Mouse (Mus musculus): ENCODE data around the gene Gipc3. TPM values are rescaled to one million over a fixed set of nuclear protein-coding genes. Genes with fewer than 3 reads are reported as not detected.

The Gipc3 gene
- polyA plus RNA-seq, 1 experiment from 2014 or later, result not detected

DNA sequence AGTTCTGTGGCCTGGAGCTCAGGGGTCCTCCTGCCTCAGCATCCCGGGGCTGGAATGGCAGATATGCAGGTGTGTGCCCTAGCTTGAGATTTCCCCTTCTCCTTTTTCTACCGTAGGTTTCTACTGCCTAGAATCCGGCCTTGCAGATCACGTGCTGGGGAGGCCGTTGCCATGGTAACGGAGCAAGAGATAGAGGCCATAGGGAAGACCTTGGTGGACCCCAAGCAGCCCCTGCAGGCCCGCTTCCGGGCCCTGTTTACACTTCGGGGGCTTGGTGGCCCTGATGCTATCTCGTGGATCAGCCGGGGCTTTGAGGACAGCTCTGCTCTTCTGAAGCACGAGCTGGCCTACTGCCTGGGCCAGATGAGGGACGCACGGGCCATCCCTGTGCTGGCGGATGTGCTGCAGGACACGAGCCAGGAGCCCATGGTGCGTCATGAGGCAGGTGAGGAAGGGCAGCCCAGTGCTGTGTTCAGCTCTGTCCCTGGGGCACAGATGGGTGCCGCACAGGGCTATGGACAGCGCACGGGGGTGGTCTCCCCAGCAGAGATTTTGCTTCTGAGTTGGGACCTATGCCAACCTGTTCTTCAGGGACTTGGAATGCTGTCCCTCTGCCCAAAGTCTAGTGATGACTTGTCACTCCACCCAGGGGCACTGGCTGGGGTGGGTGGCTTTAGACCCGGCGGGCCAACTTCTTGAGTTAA is 42.7 kb upstream of the Gipc3 start:
- Histone ChIP-seq H3K4me1 (ENCODE audit: control insufficient read depth, insufficient read depth, low read length) (peaks cover 17% of the 10 kb centered on the region), H3K4me3 (ENCODE audit: low read depth, low read length) (peak overlapping the region; percentile 96; the same call in 1 of the 2 replicates), H3K4me2 (replicated peaks; ENCODE audit: low read depth, low read length) (0 out of 2 replicates have a peak overlapping the region, but pooled peaks have one; percentile 80), H3K36me3 (ENCODE audit: control insufficient read depth, insufficient read depth, low read length) (peaks cover 25% of the 10 kb centered on the region), H3K9me3 (ENCODE audit: control insufficient read depth, low read depth, low read length) (no peaks in the 10 kb centered on the region), H3K27ac (ENCODE audit: low read length) (no peak overlapping the region), H3K9ac (replicated peaks; ENCODE audit: low read depth, low read length) (no peak overlapping the region), H3K27me3 (ENCODE audit: control insufficient read depth, insufficient read depth, low read length) (no peaks in the 10 kb centered on the region)
- ATAC-seq (ENCODE audit: insufficient number of reproducible peaks, insufficient read depth, low FRiP score, low read depth), result no peak
- whole genome bisulfite sequencing, result 73% methylated on average over 22 of the region's 22 CpGs

DNA sequence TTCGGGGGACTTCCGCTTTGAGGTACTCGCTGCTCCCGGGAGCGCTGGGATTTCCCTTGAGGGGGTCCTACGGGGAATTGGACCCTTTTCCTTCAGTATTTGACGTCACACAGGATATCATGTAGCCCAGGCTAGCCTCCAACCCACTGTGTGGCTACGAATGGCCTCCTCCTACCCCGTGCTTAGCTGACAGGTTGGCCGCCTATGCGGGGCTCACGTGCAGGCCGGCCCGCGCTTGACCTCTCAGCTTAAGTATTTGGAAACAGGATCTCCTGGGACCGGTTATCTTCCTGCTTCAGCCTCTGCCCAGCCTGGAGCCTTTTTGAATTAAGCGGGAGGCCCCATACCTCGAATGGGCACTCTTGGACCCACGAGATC is 41.5 kb upstream of the Gipc3 start:
- Histone ChIP-seq H3K4me2 (replicated peaks; ENCODE audit: low read depth, low read length) (peak overlapping the region; percentile 80), H3K36me3 (ENCODE audit: control insufficient read depth, insufficient read depth, low read length) (peaks cover 25% of the 10 kb centered on the region), H3K27me3 (ENCODE audit: control insufficient read depth, insufficient read depth, low read length) (no peaks in the 10 kb centered on the region), H3K27ac (ENCODE audit: low read length) (peak overlapping the region; percentile 79; the same call in 1 of the 2 replicates), H3K4me1 (ENCODE audit: control insufficient read depth, insufficient read depth, low read length) (peaks cover 13% of the 10 kb centered on the region), H3K9me3 (ENCODE audit: control insufficient read depth, low read depth, low read length) (no peaks in the 10 kb centered on the region), H3K9ac (replicated peaks; ENCODE audit: low read depth, low read length) (peak overlapping the region; percentile 80), H3K4me3 (ENCODE audit: low read depth, low read length) (peak overlapping the region; percentile 96)
- 0% methylated on average over 19 of the region's 19 CpGs for WGBS
- ATAC-seq (ENCODE audit: insufficient number of reproducible peaks, insufficient read depth, low FRiP score, low read depth), result no peak

DNA sequence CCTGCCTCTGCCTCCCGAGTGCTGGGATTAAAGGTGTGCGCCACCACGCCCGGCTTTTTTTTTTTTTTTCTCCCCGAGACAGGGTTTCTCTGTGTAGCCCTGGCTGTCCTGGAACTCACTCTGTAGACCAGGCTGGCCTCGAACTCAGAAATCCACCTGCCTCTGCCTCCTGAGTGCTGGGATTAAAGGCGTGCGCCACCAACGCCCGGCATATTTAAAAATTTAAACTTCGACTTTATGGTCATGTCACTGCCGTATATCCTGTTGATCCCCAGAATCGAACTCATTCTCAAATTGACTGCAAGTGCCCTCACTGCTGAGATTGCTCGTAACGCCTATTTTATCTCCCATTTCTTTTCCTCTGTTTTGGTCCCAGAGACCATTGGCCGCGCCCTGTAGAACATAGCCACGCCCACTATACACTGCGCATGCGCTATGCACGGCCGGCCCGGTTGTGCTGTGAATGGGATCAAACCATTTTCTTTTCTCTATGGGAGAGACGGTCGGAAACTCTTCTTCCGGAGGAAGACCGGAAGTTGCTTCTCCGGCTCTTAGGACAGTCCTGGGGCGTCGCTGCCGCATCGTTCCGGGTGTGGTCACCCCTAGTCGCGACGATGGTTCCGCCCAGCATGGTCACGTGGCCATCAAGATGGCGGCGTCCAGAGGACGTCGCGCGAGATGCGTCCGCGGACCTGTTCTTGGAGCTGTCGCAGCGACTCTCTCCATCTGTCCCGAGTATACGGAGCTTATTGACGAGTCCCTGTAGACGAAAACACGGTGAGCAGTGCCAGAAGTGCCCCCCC is 40.9 kb upstream of the Gipc3 start, which contains the start of the genes Dohh and Gm48551:
Gene Dohh (plus strand): TSS at position 627 of the 803 bp plus-strand sequence.
Gene Gm48551 (plus strand): TSS at position 665 of the 803 bp plus-strand sequence.
- Histone ChIP-seq H3K27ac (ENCODE audit: low read length) (peak within 1 kb of the TSS; percentile 79; the same call in 1 of the 2 replicates), H3K9ac (replicated peaks; ENCODE audit: low read depth, low read length) (peak within 1 kb of the TSS; percentile 80), H3K4me2 (replicated peaks; ENCODE audit: low read depth, low read length) (peak within 1 kb of the TSS; percentile 80), H3K4me3 (ENCODE audit: low read depth, low read length) (peak within 1 kb of the TSS; percentile 96), H3K36me3 (ENCODE audit: control insufficient read depth, insufficient read depth, low read length) (peaks cover 25% of the 10 kb centered on the region), H3K27me3 (ENCODE audit: control insufficient read depth, insufficient read depth, low read length) (no peaks in the 10 kb centered on the region), H3K9me3 (ENCODE audit: control insufficient read depth, low read depth, low read length) (no peaks in the 10 kb centered on the region), H3K4me1 (ENCODE audit: control insufficient read depth, insufficient read depth, low read length) (peaks cover 12% of the 10 kb centered on the region)
- 4% methylated on average over 52 of the region's 54 CpGs for WGBS
- ATAC-seq (ENCODE audit: insufficient number of reproducible peaks, insufficient read depth, low FRiP score, low read depth), result peak; percentile 92

DNA sequence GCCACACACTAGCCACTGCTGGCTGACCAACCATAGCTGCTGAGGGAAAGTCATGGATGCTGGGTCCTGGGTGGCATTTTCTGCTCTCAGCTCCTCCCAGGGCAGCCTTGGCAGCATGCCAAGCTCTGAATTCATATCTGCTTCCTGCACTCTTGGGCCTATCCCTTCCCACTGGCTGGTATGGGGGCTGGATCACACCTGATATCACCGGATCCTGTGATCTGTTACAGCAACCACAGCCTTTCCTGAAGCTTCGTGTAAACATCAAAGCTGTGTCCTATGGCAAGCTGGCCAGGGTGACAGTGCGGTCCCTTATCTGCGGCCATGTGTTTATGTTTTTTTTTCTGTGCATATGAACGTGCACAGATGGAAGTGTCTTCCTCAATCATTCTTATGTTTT is 39.0 kb upstream of the Gipc3 start:
- Histone ChIP-seq H3K36me3 (ENCODE audit: control insufficient read depth, insufficient read depth, low read length) (peaks cover 12% of the 10 kb centered on the region), H3K27me3 (ENCODE audit: control insufficient read depth, insufficient read depth, low read length) (no peaks in the 10 kb centered on the region), H3K9ac (replicated peaks; ENCODE audit: low read depth, low read length) (no peak overlapping the region), H3K4me1 (ENCODE audit: control insufficient read depth, insufficient read depth, low read length) (peaks cover 17% of the 10 kb centered on the region), H3K9me3 (ENCODE audit: control insufficient read depth, low read depth, low read length) (no peaks in the 10 kb centered on the region), H3K4me2 (replicated peaks; ENCODE audit: low read depth, low read length) (no peak overlapping the region), H3K27ac (ENCODE audit: low read length) (no peak overlapping the region), H3K4me3 (ENCODE audit: low read depth, low read length) (no peak overlapping the region)
- no peak for ATAC-seq (ENCODE audit: insufficient number of reproducible peaks, insufficient read depth, low FRiP score, low read depth)
- 69% methylated on average over 5 of the region's 5 CpGs for WGBS

DNA sequence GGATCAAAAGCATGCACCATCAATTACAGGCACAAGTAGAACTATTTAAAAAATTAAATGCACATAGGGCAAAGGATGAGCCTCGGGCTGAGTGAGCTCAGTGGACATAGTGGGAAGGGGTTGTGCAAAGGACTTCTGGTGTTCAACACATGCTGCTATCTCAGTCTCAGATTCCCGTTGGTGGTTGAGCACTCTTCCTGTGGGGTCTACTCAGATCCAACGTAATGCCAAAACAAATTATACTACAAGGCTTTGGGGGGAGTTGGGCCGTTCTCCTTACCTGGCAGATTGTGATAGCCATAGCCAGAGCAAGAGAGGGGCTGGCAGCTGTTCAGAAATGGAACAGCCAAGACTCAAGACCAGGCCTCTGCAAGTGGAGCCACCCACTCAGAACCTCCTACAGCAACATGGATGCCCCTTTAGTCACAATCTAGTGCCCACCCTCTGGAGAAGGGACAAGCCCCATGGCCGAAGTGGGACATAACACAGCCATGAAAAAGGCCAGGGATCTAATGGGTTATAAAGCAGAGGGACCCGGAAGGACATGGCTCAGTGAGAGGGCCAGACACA is 36.8 kb upstream of the Gipc3 start:
- Histone ChIP-seq H3K27me3 (ENCODE audit: control insufficient read depth, insufficient read depth, low read length) (no peaks in the 10 kb centered on the region), H3K27ac (ENCODE audit: low read length) (no peak overlapping the region), H3K36me3 (ENCODE audit: control insufficient read depth, insufficient read depth, low read length) (peaks cover 8% of the 10 kb centered on the region; the same call in 1 of the 2 replicates), H3K4me2 (replicated peaks; ENCODE audit: low read depth, low read length) (no peak overlapping the region), H3K4me1 (ENCODE audit: control insufficient read depth, insufficient read depth, low read length) (peaks cover 17% of the 10 kb centered on the region), H3K9ac (replicated peaks; ENCODE audit: low read depth, low read length) (no peak overlapping the region), H3K9me3 (ENCODE audit: control insufficient read depth, low read depth, low read length) (no peaks in the 10 kb centered on the region), H3K4me3 (ENCODE audit: low read depth, low read length) (no peak overlapping the region)
- ATAC-seq (ENCODE audit: insufficient number of reproducible peaks, insufficient read depth, low FRiP score, low read depth), result no peak
- 91% methylated on average over 6 of the region's 6 CpGs for WGBS

DNA sequence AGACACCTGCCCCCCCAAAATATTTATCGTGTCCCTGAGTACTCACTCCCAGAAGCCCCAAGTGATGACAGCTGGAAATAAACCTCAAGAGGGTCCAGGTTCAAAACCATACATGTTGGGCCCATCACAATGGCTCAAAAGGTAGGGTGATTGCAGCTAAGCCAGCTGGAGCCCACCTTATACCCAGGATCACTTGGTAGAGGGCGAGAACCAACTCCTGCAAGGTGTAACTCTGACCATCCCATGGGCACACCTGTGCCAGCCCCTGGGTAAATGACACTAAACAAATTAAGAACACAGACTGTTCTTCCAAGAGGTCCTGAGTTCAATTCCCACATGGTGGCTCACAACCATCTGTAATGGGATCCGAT is 36.1 kb upstream of the Gipc3 start:
- H3K4me2 ChIP-seq (replicated peaks; ENCODE audit: low read depth, low read length), result peak overlapping the region; percentile 56
- H3K27me3 ChIP-seq (ENCODE audit: control insufficient read depth, insufficient read depth, low read length), result no peaks in the 10 kb centered on the region
- H3K9ac ChIP-seq (replicated peaks; ENCODE audit: low read depth, low read length), result peak overlapping the region; percentile 18
- H3K4me1 ChIP-seq (ENCODE audit: control insufficient read depth, insufficient read depth, low read length), result peaks cover 16% of the 10 kb centered on the region
- WGBS, result 63% methylated on average over 3 of the region's 3 CpGs
- peak overlapping the region; percentile 62; the same call in 1 of the 2 replicates for H3K27ac ChIP-seq (ENCODE audit: low read length)
- H3K9me3 ChIP-seq (ENCODE audit: control insufficient read depth, low read depth, low read length), result no peaks in the 10 kb centered on the region
- peak overlapping the region; percentile 79 for H3K4me3 ChIP-seq (ENCODE audit: low read depth, low read length)
- no peak for ATAC-seq (ENCODE audit: insufficient number of reproducible peaks, insufficient read depth, low FRiP score, low read depth)
- peaks cover 11% of the 10 kb centered on the region; the same call in 1 of the 2 replicates for H3K36me3 ChIP-seq (ENCODE audit: control insufficient read depth, insufficient read depth, low read length)

DNA sequence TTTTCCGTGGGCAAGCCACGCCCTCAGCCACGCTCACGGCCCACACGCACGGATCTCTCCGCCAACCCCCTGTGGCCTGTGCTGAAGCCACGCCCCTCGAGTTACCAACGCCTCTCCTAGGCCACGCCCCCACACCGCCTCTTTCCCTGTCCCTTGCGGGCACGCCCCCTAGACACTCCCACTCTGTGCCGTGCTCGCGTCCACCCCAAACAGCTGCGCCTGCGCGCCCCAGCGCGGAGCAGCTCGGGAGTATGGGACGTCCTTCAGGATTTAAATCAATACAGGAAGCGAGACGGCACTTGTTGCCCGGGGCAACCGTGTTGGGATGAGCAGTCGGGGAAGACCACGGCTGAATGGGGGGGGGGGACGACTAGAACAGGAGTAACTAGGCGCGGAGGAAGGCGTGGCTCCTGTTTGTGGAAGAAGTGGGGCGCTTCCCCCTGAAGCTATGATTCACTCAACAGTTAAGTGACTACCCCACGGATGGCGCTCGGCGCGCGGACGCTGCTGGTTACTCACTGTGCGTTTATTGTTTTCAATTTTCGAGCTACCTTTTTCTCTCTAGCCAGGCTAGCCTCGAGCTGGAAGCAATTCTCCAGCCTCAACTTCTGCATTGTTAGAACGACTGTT is 35.6 kb upstream of the Gipc3 start:
- H3K4me2 ChIP-seq (replicated peaks; ENCODE audit: low read depth, low read length), result peak overlapping the region; percentile 56
- WGBS, result under 1% methylated on average over 46 of the region's 46 CpGs
- H3K27me3 ChIP-seq (ENCODE audit: control insufficient read depth, insufficient read depth, low read length), result no peaks in the 10 kb centered on the region
- peak overlapping the region; percentile 18 for H3K9ac ChIP-seq (replicated peaks; ENCODE audit: low read depth, low read length)
- H3K36me3 ChIP-seq (ENCODE audit: control insufficient read depth, insufficient read depth, low read length), result peaks cover 16% of the 10 kb centered on the region; the same call in 1 of the 2 replicates
- H3K4me1 ChIP-seq (ENCODE audit: control insufficient read depth, insufficient read depth, low read length), result peaks cover 16% of the 10 kb centered on the region
- ATAC-seq (ENCODE audit: insufficient number of reproducible peaks, insufficient read depth, low FRiP score, low read depth), result peak; percentile 97
- peak overlapping the region; percentile 62; the same call in 1 of the 2 replicates for H3K27ac ChIP-seq (ENCODE audit: low read length)
- no peaks in the 10 kb centered on the region for H3K9me3 ChIP-seq (ENCODE audit: control insufficient read depth, low read depth, low read length)
- H3K4me3 ChIP-seq (ENCODE audit: low read depth, low read length), result peak overlapping the region; percentile 79
